Mouse (Mus musculus): ENCODE results near the gene Nxpe4. TPM values are rescaled to one million over a fixed set of nuclear protein-coding genes. Genes with fewer than 3 reads are reported as not detected.
"Not testable (repeated sequence)": the region's sequence is repeated elsewhere in the genome, so short reads cannot be mapped to it uniquely, and the experiment has no call there.

The Nxpe4 gene
- polyA plus RNA-seq, 1 experiment from 2014 or later: 5.1 TPM

DNA sequence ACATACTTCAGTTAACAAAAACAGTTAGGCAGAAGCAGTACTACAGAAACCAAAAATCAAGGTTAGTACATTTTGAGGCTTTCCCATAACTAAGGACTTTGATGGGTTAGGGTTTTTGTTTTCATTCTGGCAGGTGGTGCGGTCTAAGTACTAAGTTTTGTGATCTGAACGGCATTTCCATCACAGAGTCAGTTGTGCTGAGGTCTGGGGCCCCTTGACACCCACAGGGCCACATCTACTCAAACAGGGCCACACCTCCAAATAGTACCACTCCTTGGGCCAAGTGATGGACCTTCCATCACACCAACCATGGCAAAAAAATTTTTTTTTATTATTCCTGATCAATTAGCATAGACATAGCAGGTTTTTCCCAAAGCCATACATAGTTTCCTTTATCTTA is 251.8 kb downstream of the Nxpe4 start:
- Histone ChIP-seq H3K27me3 (ENCODE audit: control insufficient read depth, insufficient read depth, low read length) (no peaks in the 10 kb centered on the region), H3K4me2 (ENCODE audit: low read length) (no peak overlapping the region), H3K9ac (ENCODE audit: low read length) (no peak overlapping the region), H3K27ac (replicated peaks in 1 of 2; ENCODE audit: control insufficient read depth in 1 of 2, insufficient read depth in 1 of 2, low read depth in 2 of 2, low read length in 2 of 2) (no peak overlapping the region), H3K4me1 (ENCODE audit: control insufficient read depth in 2 of 2, insufficient read depth in 2 of 2, low read length in 2 of 2) (no peaks in the 10 kb centered on the region), H3K36me3 (ENCODE audit: control insufficient read depth, insufficient read depth, low read length) (no peaks in the 10 kb centered on the region), H3K4me3 (ENCODE audit: control insufficient read depth in 1 of 2, insufficient read depth in 1 of 2, low read depth in 1 of 2, low read length in 2 of 2) (no peak overlapping the region), H3K9me3 (ENCODE audit: control insufficient read depth, low read length) (no peaks in the 10 kb centered on the region)
- ATAC-seq (ENCODE audit: insufficient number of reproducible peaks, insufficient read depth, low FRiP score, low read depth): no peak
- 82% methylated on average over 2 of the region's 2 CpGs for WGBS

DNA sequence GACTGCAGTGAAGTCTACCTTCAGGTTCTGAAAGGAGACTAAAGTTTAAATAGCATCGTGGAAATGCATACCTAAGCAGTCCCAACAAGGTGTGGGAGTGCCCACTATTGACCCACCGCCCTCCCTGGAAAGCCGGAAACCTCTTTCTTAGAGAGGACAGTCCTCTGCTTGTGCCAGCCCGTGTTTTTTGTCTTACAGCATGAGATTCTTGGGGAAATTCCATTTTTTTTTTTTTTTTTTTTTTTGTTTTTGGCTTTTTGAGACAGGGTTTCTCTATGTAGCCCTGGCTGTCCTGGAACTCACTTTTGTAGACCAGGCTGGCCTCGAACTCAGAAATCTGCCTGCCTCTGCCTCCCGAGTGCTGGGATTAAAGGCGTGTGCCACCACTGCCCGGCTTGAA is 255.5 kb downstream of the Nxpe4 start:
- 79% methylated on average over 8 of the region's 8 CpGs for WGBS
- not testable (repeated sequence) for H3K9ac ChIP-seq (ENCODE audit: low read length); H3K36me3 ChIP-seq (ENCODE audit: control insufficient read depth, insufficient read depth, low read length); H3K27ac ChIP-seq (replicated peaks in 1 of 2; ENCODE audit: control insufficient read depth in 1 of 2, insufficient read depth in 1 of 2, low read depth in 2 of 2, low read length in 2 of 2); ATAC-seq (ENCODE audit: insufficient number of reproducible peaks, insufficient read depth, low FRiP score, low read depth); H3K27me3 ChIP-seq (ENCODE audit: control insufficient read depth, insufficient read depth, low read length); H3K4me1 ChIP-seq (ENCODE audit: control insufficient read depth in 2 of 2, insufficient read depth in 2 of 2, low read length in 2 of 2); H3K4me2 ChIP-seq (ENCODE audit: low read length); H3K4me3 ChIP-seq (ENCODE audit: control insufficient read depth in 1 of 2, insufficient read depth in 1 of 2, low read depth in 1 of 2, low read length in 2 of 2); H3K9me3 ChIP-seq (ENCODE audit: control insufficient read depth, low read length)

DNA sequence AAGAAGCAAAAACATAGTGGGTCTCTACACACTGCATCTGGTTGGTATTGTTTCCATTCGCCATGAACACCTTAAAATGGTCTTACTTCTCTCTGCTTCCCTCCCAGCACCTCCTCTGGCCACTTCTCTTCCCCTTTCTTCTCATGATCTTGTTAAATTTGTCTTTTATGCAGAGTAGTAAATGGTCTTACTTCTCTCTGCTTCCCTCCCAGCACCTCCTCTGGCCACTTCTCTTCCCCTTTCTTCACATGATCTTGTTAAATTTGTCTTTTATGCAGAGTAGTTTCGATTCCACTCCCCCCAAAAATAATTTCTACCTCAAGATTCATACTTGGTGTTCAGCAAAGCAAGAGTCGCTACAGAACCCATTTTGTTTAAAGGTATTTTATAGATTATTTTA is 256.2 kb downstream of the Nxpe4 start:
- Histone ChIP-seq H3K4me3 (ENCODE audit: control insufficient read depth in 1 of 2, insufficient read depth in 1 of 2, low read depth in 1 of 2, low read length in 2 of 2) (no peak overlapping the region), H3K27ac (replicated peaks in 1 of 2; ENCODE audit: control insufficient read depth in 1 of 2, insufficient read depth in 1 of 2, low read depth in 2 of 2, low read length in 2 of 2) (no peak overlapping the region), H3K4me2 (ENCODE audit: low read length) (no peak overlapping the region), H3K27me3 (ENCODE audit: control insufficient read depth, insufficient read depth, low read length) (no peaks in the 10 kb centered on the region), H3K4me1 (ENCODE audit: control insufficient read depth in 2 of 2, insufficient read depth in 2 of 2, low read length in 2 of 2) (no peaks in the 10 kb centered on the region), H3K36me3 (ENCODE audit: control insufficient read depth, insufficient read depth, low read length) (no peaks in the 10 kb centered on the region), H3K9me3 (ENCODE audit: control insufficient read depth, low read length) (no peaks in the 10 kb centered on the region), H3K9ac (ENCODE audit: low read length) (no peak overlapping the region)
- ATAC-seq (ENCODE audit: insufficient number of reproducible peaks, insufficient read depth, low FRiP score, low read depth): no peak
- 73% methylated on average over 3 of the region's 3 CpGs for WGBS

- Histone ChIP-seq H3K36me3 (ENCODE audit: control insufficient read depth, insufficient read depth, low read length) (no peaks in the 10 kb centered on the region), H3K9ac (ENCODE audit: low read length) (no peak overlapping the region), H3K27me3 (ENCODE audit: control insufficient read depth, insufficient read depth, low read length) (no peaks in the 10 kb centered on the region), H3K4me3 (ENCODE audit: control insufficient read depth in 1 of 2, insufficient read depth in 1 of 2, low read depth in 1 of 2, low read length in 2 of 2) (no peak overlapping the region), H3K4me1 (ENCODE audit: control insufficient read depth in 2 of 2, insufficient read depth in 2 of 2, low read length in 2 of 2) (no peaks in the 10 kb centered on the region), H3K4me2 (ENCODE audit: low read length) (no peak overlapping the region), H3K9me3 (ENCODE audit: control insufficient read depth, low read length) (no peaks in the 10 kb centered on the region), H3K27ac (replicated peaks in 1 of 2; ENCODE audit: control insufficient read depth in 1 of 2, insufficient read depth in 1 of 2, low read depth in 2 of 2, low read length in 2 of 2) (no peak overlapping the region)
- ATAC-seq (ENCODE audit: insufficient number of reproducible peaks, insufficient read depth, low FRiP score, low read depth): no peak
- WGBS: 72% methylated on average over 2 of the region's 2 CpGs
These were observed 256.6 kb downstream of the Nxpe4 start for GRCm38 (mm10) chr9:48418397-48418796.

- H3K27ac ChIP-seq (replicated peaks in 1 of 2; ENCODE audit: control insufficient read depth in 1 of 2, insufficient read depth in 1 of 2, low read depth in 2 of 2, low read length in 2 of 2): no peak overlapping the region
- H3K4me3 ChIP-seq (ENCODE audit: control insufficient read depth in 1 of 2, insufficient read depth in 1 of 2, low read depth in 1 of 2, low read length in 2 of 2): no peak overlapping the region
- no peaks in the 10 kb centered on the region for H3K36me3 ChIP-seq (ENCODE audit: control insufficient read depth, insufficient read depth, low read length)
- 61% methylated on average over 8 of the region's 8 CpGs for WGBS
- H3K4me1 ChIP-seq (ENCODE audit: control insufficient read depth in 2 of 2, insufficient read depth in 2 of 2, low read length in 2 of 2): no peaks in the 10 kb centered on the region
- no peak overlapping the region for H3K4me2 ChIP-seq (ENCODE audit: low read length)
- H3K9ac ChIP-seq (ENCODE audit: low read length): no peak overlapping the region
- H3K9me3 ChIP-seq (ENCODE audit: control insufficient read depth, low read length): no peaks in the 10 kb centered on the region
- no peaks in the 10 kb centered on the region for H3K27me3 ChIP-seq (ENCODE audit: control insufficient read depth, insufficient read depth, low read length)
- no peak for ATAC-seq (ENCODE audit: insufficient number of reproducible peaks, insufficient read depth, low FRiP score, low read depth)
These were observed 257.0 kb downstream of the Nxpe4 start for GRCm38 (mm10) chr9:48418829-48419228.

- Histone ChIP-seq H3K4me3 (ENCODE audit: control insufficient read depth in 1 of 2, insufficient read depth in 1 of 2, low read depth in 1 of 2, low read length in 2 of 2) (no peak overlapping the region), H3K36me3 (ENCODE audit: control insufficient read depth, insufficient read depth, low read length) (no peaks in the 10 kb centered on the region), H3K4me1 (ENCODE audit: control insufficient read depth in 2 of 2, insufficient read depth in 2 of 2, low read length in 2 of 2) (no peaks in the 10 kb centered on the region), H3K27me3 (ENCODE audit: control insufficient read depth, insufficient read depth, low read length) (no peaks in the 10 kb centered on the region), H3K9me3 (ENCODE audit: control insufficient read depth, low read length) (no peaks in the 10 kb centered on the region), H3K9ac (ENCODE audit: low read length) (no peak overlapping the region), H3K27ac (replicated peaks in 1 of 2; ENCODE audit: control insufficient read depth in 1 of 2, insufficient read depth in 1 of 2, low read depth in 2 of 2, low read length in 2 of 2) (no peak overlapping the region), H3K4me2 (ENCODE audit: low read length) (no peak overlapping the region)
- no peak for ATAC-seq (ENCODE audit: insufficient number of reproducible peaks, insufficient read depth, low FRiP score, low read depth)
- 84% methylated on average over 7 of the region's 7 CpGs for WGBS
These were observed 258.6 kb downstream of the Nxpe4 start for GRCm38 (mm10) chr9:48420437-48420836.

GRCm38 (mm10) chr9:48421029-48421428 is 259.2 kb downstream of the Nxpe4 start:
- Histone ChIP-seq H3K4me1 (ENCODE audit: control insufficient read depth in 2 of 2, insufficient read depth in 2 of 2, low read length in 2 of 2) (no peaks in the 10 kb centered on the region), H3K27ac (replicated peaks in 1 of 2; ENCODE audit: control insufficient read depth in 1 of 2, insufficient read depth in 1 of 2, low read depth in 2 of 2, low read length in 2 of 2) (no peak overlapping the region), H3K36me3 (ENCODE audit: control insufficient read depth, insufficient read depth, low read length) (no peaks in the 10 kb centered on the region), H3K9me3 (ENCODE audit: control insufficient read depth, low read length) (no peaks in the 10 kb centered on the region), H3K27me3 (ENCODE audit: control insufficient read depth, insufficient read depth, low read length) (no peaks in the 10 kb centered on the region), H3K9ac (ENCODE audit: low read length) (no peak overlapping the region), H3K4me2 (ENCODE audit: low read length) (no peak overlapping the region), H3K4me3 (ENCODE audit: control insufficient read depth in 1 of 2, insufficient read depth in 1 of 2, low read depth in 1 of 2, low read length in 2 of 2) (no peak overlapping the region)
- no peak for ATAC-seq (ENCODE audit: insufficient number of reproducible peaks, insufficient read depth, low FRiP score, low read depth)
- 59% methylated on average over 2 of the region's 2 CpGs for WGBS

DNA sequence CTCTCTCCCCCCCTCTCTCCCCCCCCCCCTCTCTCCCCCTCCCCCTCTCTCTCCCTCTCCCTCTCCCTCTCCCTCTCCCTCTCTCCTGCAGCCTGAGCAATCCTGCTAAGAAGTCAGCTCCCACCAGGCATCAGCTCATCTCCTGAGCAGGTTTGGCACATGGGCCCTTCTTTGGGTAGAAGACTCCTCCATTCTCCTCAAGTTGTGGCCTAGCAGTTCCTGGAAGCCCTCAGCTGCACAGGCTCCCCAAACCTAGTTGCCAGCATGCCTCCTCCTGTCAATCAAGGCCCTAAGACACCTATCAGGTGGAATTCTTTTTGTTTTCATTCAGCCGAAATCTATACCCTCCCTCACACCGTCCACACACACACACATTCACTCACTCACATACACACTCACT is 259.7 kb downstream of the Nxpe4 start:
- WGBS: 70% methylated on average over 2 of the region's 2 CpGs
- no peaks in the 10 kb centered on the region for H3K4me1 ChIP-seq (ENCODE audit: control insufficient read depth in 2 of 2, insufficient read depth in 2 of 2, low read length in 2 of 2)
- H3K27me3 ChIP-seq (ENCODE audit: control insufficient read depth, insufficient read depth, low read length): no peaks in the 10 kb centered on the region
- no peak overlapping the region for H3K4me3 ChIP-seq (ENCODE audit: control insufficient read depth in 1 of 2, insufficient read depth in 1 of 2, low read depth in 1 of 2, low read length in 2 of 2)
- H3K9ac ChIP-seq (ENCODE audit: low read length): no peak overlapping the region
- no peak overlapping the region for H3K27ac ChIP-seq (replicated peaks in 1 of 2; ENCODE audit: control insufficient read depth in 1 of 2, insufficient read depth in 1 of 2, low read depth in 2 of 2, low read length in 2 of 2)
- no peaks in the 10 kb centered on the region for H3K9me3 ChIP-seq (ENCODE audit: control insufficient read depth, low read length)
- no peak for ATAC-seq (ENCODE audit: insufficient number of reproducible peaks, insufficient read depth, low FRiP score, low read depth)
- no peaks in the 10 kb centered on the region for H3K36me3 ChIP-seq (ENCODE audit: control insufficient read depth, insufficient read depth, low read length)
- H3K4me2 ChIP-seq (ENCODE audit: low read length): no peak overlapping the region

All from heart, embryonic 14.5 days (tissue).